Mouse (Mus musculus) brain, adult 10 weeks (tissue): ENCODE data around the gene Skil. TPM values are rescaled to one million over a fixed set of nuclear protein-coding genes. Genes with fewer than 3 reads are reported as not detected.

Experiments used
- polyA plus RNA-seq: library from polyadenylated mRNA; stranded (reverse); fragments of 350-450 nt; fragmentation: Illumina TruSeq; extraction: RNeasy Lipid Tissue Mini Kit (QIAGEN cat#74804); gene quantifications from one replicate; pipeline ENCODE4 v1.2.3, GENCODE M21; 2015; ENCODE audit warnings: low read depth, low replicate concordance

Gene Skil
- 31.7 TPM for polyA plus RNA-seq

DNA sequence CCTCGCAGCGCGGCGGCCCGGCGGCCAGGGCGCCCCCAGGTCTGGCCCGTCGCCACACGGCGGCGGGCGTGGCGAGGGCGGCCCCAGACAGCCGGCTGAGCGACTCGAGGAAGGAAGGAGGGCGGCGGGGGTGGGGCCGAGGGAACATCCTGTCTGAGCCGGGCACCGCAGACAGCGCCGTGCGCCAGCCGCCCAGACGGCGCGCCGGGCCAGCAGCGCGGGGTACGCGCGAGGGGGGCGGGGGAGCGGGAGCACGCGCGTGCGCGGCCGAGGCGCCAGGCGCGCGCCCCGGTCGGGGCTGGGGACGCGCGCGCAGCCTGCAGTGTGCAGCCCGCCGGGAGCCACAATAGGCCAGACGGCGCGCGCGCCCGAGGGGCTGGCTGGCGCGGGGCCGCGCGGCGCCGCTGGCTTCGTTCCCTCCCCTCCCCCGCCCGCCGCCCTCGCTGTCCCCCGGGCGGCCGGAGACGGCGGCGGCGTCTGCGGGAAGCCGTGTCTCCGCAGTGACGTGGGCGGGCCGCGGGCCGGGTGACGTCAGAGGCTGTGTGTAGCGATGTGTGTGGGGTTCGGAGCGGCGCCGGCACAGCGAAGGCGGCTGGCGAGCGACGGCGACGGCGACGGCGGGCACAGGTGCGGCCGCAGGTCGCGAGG, at the start of gene Skil:
Gene Skil (plus strand): TSS at position 528 of the 648 bp plus-strand sequence.

DNA sequence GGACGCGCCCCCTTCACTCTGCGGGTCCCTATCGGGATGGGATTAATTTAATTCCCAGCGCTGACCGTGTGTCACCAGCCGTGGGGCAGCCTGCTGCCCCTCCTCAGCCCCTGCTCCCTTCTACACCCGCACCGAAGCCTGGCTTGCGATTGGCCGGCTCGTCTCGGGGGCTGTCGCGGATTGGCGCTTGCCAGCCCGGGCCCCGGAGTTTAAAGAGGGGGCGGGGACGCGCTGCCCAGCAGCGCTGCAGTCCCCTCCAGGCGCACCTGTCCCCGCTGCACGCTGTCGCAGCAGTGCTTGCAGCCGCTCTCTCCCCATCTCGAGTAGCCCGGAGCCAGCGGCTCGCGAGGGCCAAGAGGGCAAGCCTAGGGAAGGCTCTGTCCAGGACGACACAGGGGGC, 54.8 kb downstream of the Skil start, which contains the start of gene Cldn11:
Gene Cldn11 (plus strand): TSS at position 215 of the 400 bp plus-strand sequence.

Other genes with a start within 250 kb of the Skil start
- gene Gpr160, start 239.1 kb upstream of the Skil start, polyA plus RNA-seq = 1.5 TPM
- 18.9 TPM for gene Phc3, start 125.6 kb upstream of the Skil start, polyA plus RNA-seq
- gene Prkci, start 99.3 kb upstream of the Skil start, polyA plus RNA-seq = 33.0 TPM
- 233 TPM for gene Cldn11, start 54.9 kb downstream of the Skil start, polyA plus RNA-seq
- 31.9 TPM for gene Slc7a14, start 215.3 kb downstream of the Skil start, polyA plus RNA-seq